ENCODE assay signal across 15 mouse cellular contexts in genomic region chr10:69335611-69336010, GRCm38 (mm10). TPM values are rescaled to one million over a fixed set of nuclear protein-coding genes. Genes with fewer than 3 reads are reported as not detected.
A peak's percentile ranks its signal among the peaks of the same experiment; 100 is the strongest.
DNase-seq lines count a peak whose midpoint lies in the region; ATAC-seq lines count a peak whose summit lies in the region.
"Had no signal": no experiment of that assay in that cellular context is flagged by ENCODE, and none has a peak within 500 bp of the region (broad histone marks: within the 10 kb centered on the region; RNA-seq: fewer than 3 reads in every experiment).

No protein-coding gene starts in this region.

- intact Hi-C loops in left cerebral cortex, postnatal 10 days (cut with DNase I), result no loop called here

- no peak for ATAC-seq in hindbrain, embryonic 13.5 days (ENCODE audit: low FRiP score)
- no peak for ATAC-seq in hindbrain, embryonic 12.5 days (ENCODE audit: low FRiP score)
- ATAC-seq in neural tube, embryonic 13.5 days (ENCODE audit: low read depth), result no peak
- no peak for ATAC-seq in limb, embryonic 12.5 days (ENCODE audit: insufficient number of reproducible peaks, insufficient read depth, low FRiP score, low TSS enrichment, low read depth)
- ATAC-seq: liver, embryonic 12.5 days had no signal

- no peaks in the 10 kb centered on the region for H3K27me3 ChIP-seq in hindbrain, embryonic 13.5 days
- H3K27me3 ChIP-seq in hindbrain, embryonic 12.5 days, result no peaks in the 10 kb centered on the region
- no peaks in the 10 kb centered on the region for H3K27me3 ChIP-seq in neural tube, embryonic 13.5 days
- H3K27me3 ChIP-seq in limb, embryonic 12.5 days, result no peaks in the 10 kb centered on the region
- H3K27me3 ChIP-seq: heart, embryonic 13.5 days; liver, embryonic 12.5 days; neural tube, embryonic 12.5 days had no signal

- no peak overlapping the region for H3K9ac ChIP-seq in hindbrain, embryonic 13.5 days
- H3K9ac ChIP-seq in hindbrain, embryonic 12.5 days, result no peak overlapping the region
- H3K9ac ChIP-seq in neural tube, embryonic 13.5 days, result no peak overlapping the region
- no peak overlapping the region for H3K9ac ChIP-seq in limb, embryonic 12.5 days (replicated peaks)
- H3K9ac ChIP-seq: heart, embryonic 13.5 days; liver, embryonic 12.5 days; neural tube, embryonic 12.5 days had no signal

- peak overlapping the region; percentile 45 for H3K27ac ChIP-seq in hindbrain, embryonic 13.5 days
- H3K27ac ChIP-seq in hindbrain, embryonic 12.5 days, result no peak overlapping the region
- peak overlapping the region; percentile 39 for H3K27ac ChIP-seq in neural tube, embryonic 13.5 days (replicated peaks)
- H3K27ac ChIP-seq in limb, embryonic 12.5 days, result 0 out of 2 replicates have a peak overlapping the region, but pooled peaks have one; percentile 58
- H3K27ac ChIP-seq: heart, embryonic 13.5 days; liver, embryonic 12.5 days; neural tube, embryonic 12.5 days had no signal

- H3K9me3 ChIP-seq in hindbrain, embryonic 13.5 days, result no peaks in the 10 kb centered on the region
- H3K9me3 ChIP-seq in hindbrain, embryonic 12.5 days (replicated peaks), result no peaks in the 10 kb centered on the region
- H3K9me3 ChIP-seq in neural tube, embryonic 13.5 days, result no peaks in the 10 kb centered on the region
- no peaks in the 10 kb centered on the region for H3K9me3 ChIP-seq in limb, embryonic 12.5 days
- H3K9me3 ChIP-seq: heart, embryonic 13.5 days; liver, embryonic 12.5 days; neural tube, embryonic 12.5 days had no signal

- no peak for DNase-seq in neural tube, embryonic 10.5 days (ENCODE audit: extremely low spot score, low spot score)
- DNase-seq in urinary bladder, postnatal 14 days (ENCODE audit: low spot score), result no peak
- DNase-seq in adrenal gland, adult (ENCODE audit: inconsistent age in 2 of 2, low spot score in 1 of 2), result no peak
- DNase-seq in left cerebral cortex, postnatal 10 days (ENCODE audit: extremely low spot score in 1 of 2, low spot score in 2 of 2), result no peak
- DNase-seq: cerebellum, adult 9-11 months; kidney, adult 11 months; right cerebral cortex, postnatal 4 days had no signal

- no peak overlapping the region for H3K4me2 ChIP-seq in hindbrain, embryonic 13.5 days
- no peak overlapping the region for H3K4me2 ChIP-seq in hindbrain, embryonic 12.5 days (replicated peaks)
- H3K4me2 ChIP-seq in neural tube, embryonic 13.5 days, result no peak overlapping the region
- H3K4me2 ChIP-seq in limb, embryonic 12.5 days, result no peak overlapping the region
- H3K4me2 ChIP-seq: heart, embryonic 13.5 days; liver, embryonic 12.5 days; neural tube, embryonic 12.5 days had no signal

- peaks cover 11% of the 10 kb centered on the region; the same call in 1 of the 2 replicates for H3K4me1 ChIP-seq in hindbrain, embryonic 13.5 days (replicated peaks)
- H3K4me1 ChIP-seq in hindbrain, embryonic 12.5 days, result no peaks in the 10 kb centered on the region
- peaks cover 16% of the 10 kb centered on the region; the same call in 1 of the 2 replicates for H3K4me1 ChIP-seq in neural tube, embryonic 13.5 days (replicated peaks)
- no peaks in the 10 kb centered on the region for H3K4me1 ChIP-seq in limb, embryonic 12.5 days (replicated peaks)
- H3K4me1 ChIP-seq: heart, embryonic 13.5 days; liver, embryonic 12.5 days; neural tube, embryonic 12.5 days had no signal

- 80% methylated on average over 4 of the region's 4 CpGs for WGBS in hindbrain, embryonic 13.5 days
- WGBS in hindbrain, embryonic 12.5 days, result 86% methylated on average over 4 of the region's 4 CpGs
- 88% methylated on average over 4 of the region's 4 CpGs for WGBS in neural tube, embryonic 13.5 days
- WGBS in limb, embryonic 12.5 days, result 76% methylated on average over 4 of the region's 4 CpGs

- no peak overlapping the region for H3K4me3 ChIP-seq in hindbrain, embryonic 13.5 days
- H3K4me3 ChIP-seq in hindbrain, embryonic 12.5 days, result no peak overlapping the region
- no peak overlapping the region for H3K4me3 ChIP-seq in neural tube, embryonic 13.5 days
- no peak overlapping the region for H3K4me3 ChIP-seq in limb, embryonic 12.5 days (replicated peaks)
- H3K4me3 ChIP-seq: heart, embryonic 13.5 days; liver, embryonic 12.5 days; neural tube, embryonic 12.5 days had no signal

- peaks cover 5% of the 10 kb centered on the region; the same call in 1 of the 2 replicates for H3K36me3 ChIP-seq in hindbrain, embryonic 13.5 days
- H3K36me3 ChIP-seq in hindbrain, embryonic 12.5 days, result peaks cover 36% of the 10 kb centered on the region
- H3K36me3 ChIP-seq in neural tube, embryonic 13.5 days, result peaks cover 16% of the 10 kb centered on the region
- peaks cover 73% of the 10 kb centered on the region for H3K36me3 ChIP-seq in limb, embryonic 12.5 days

RNA-seq across cellular contexts. Expression of gene Cdk1, which starts 17.1 kb away (rescaled TPM):
- polyA plus RNA-seq in hindbrain, embryonic 13.5 days (2015; fragmentation: Nextera tagmentation; extraction: Ambion mirVana), result 99.4 and 113 TPM in 2 replicates
- polyA plus RNA-seq in hindbrain, embryonic 12.5 days (2016; fragmentation: Nextera tagmentation; extraction: Ambion mirVana), result 210 and 220 TPM in 2 replicates
- 91.3 and 119 TPM in 2 replicates for polyA plus RNA-seq in neural tube, embryonic 13.5 days (2015; fragmentation: Nextera tagmentation; extraction: Ambion mirVana)
- polyA plus RNA-seq in limb, embryonic 12.5 days (2016; fragmentation: Nextera tagmentation; extraction: Ambion mirVana), result 434 and 459 TPM in 2 replicates
- total RNA-seq in left cerebral cortex, postnatal 10 days (2021), result 1 to 10 TPM; 5.1 to 7.5 TPM
- total RNA-seq: gastrocnemius, adult 8-10 months had no signal
